Mouse (Mus musculus) leukemia stem cell, adult 10-12 weeks (primary cell): ENCODE measurements around the gene Gimap4. TPM values are rescaled to one million over a fixed set of nuclear protein-coding genes. Genes with fewer than 3 reads are reported as not detected.

Source experiments
- polyA plus RNA-seq: library from polyadenylated mRNA; stranded (reverse); fragments of >175 nt; gene quantifications from 2 replicates; pipeline ENCODE4 v1.2.3, GENCODE M21; 2012; ENCODE audit warnings: low replicate concordance

Gene Gimap4
- 1.3 and 5.0 TPM in 2 replicates for polyA plus RNA-seq

GRCm38 (mm10) chr6:48684319-48684718 is at the start of gene Gimap4:
Gene Gimap4, plus strand, starts transcription at chr6:48684549.

GRCm38 (mm10) chr6:48646995-48647394 is 37.4 kb upstream of the Gimap4 start, which contains the start of gene Gimap8:
Gene Gimap8, plus strand, starts transcription at chr6:48647234.

GRCm38 (mm10) chr6:48675931-48676859 is 8.2 kb upstream of the Gimap4 start, which contains the start of gene Gimap9:
Gene Gimap9, plus strand, starts transcription at chr6:48676129.

GRCm38 (mm10) chr6:48718455-48718854 is 34.1 kb downstream of the Gimap4 start, which contains the start of the genes Gm28053 and Gimap7:
Gene Gm28053, plus strand, starts transcription at chr6:48718607.
Gene Gimap7, plus strand, starts transcription at chr6:48718621.

GRCm38 (mm10) chr6:48738961-48739779 is 54.8 kb downstream of the Gimap4 start, which contains the start of gene Gimap1:
Gene Gimap1, plus strand, starts transcription at chr6:48739054.

Other genes starting within 250 kb of the Gimap4 start
- 5.6 and 7.6 TPM in 2 replicates for gene Zfp467, start 238.7 kb upstream of the Gimap4 start, polyA plus RNA-seq
- 0.26 and 0.44 TPM in 2 replicates for gene Sspo, start 236.3 kb upstream of the Gimap4 start, polyA plus RNA-seq
- 0.25 and 3.8 TPM in 2 replicates for gene Atp6v0e2, start 146.9 kb upstream of the Gimap4 start, polyA plus RNA-seq
- gene Lrrc61, start 129.8 kb upstream of the Gimap4 start, polyA plus RNA-seq = 9.1 and 11.2 TPM in 2 replicates
- 1.4 TPM in 1 of 2 replicates, not detected in the other for gene Rarres2, start 111.8 kb upstream of the Gimap4 start, polyA plus RNA-seq
- not detected in 2 replicates for gene Gm45021, start 94.9 kb upstream of the Gimap4 start, polyA plus RNA-seq
- 10.0 TPM in 2 replicates for gene Repin1, start 90.7 kb upstream of the Gimap4 start, polyA plus RNA-seq
- 1.0 TPM in 1 of 2 replicates, not detected in the other for gene Gm44965, start 90.6 kb upstream of the Gimap4 start, polyA plus RNA-seq
- gene Zfp775, start 82.5 kb upstream of the Gimap4 start, polyA plus RNA-seq = 1.2 and 1.5 TPM in 2 replicates
- gene AI854703, start 57.8 kb upstream of the Gimap4 start, polyA plus RNA-seq = 0.20 and 0.59 TPM in 2 replicates
- 3.2 and 4.2 TPM in 2 replicates for gene Gimap8, start 37.3 kb upstream of the Gimap4 start, polyA plus RNA-seq
- 0.52 TPM in 1 of 2 replicates, not detected in the other for gene Gimap9, start 8.4 kb upstream of the Gimap4 start, polyA plus RNA-seq
- gene Gimap6, start 23.7 kb downstream of the Gimap4 start, polyA plus RNA-seq = 4.5 and 8.3 TPM in 2 replicates
- not detected in 2 replicates for gene Gm28053, start 34.1 kb downstream of the Gimap4 start, polyA plus RNA-seq
- 0.37 and 2.0 TPM in 2 replicates for gene Gimap7, start 34.1 kb downstream of the Gimap4 start, polyA plus RNA-seq
- gene Gimap1, start 54.5 kb downstream of the Gimap4 start, polyA plus RNA-seq = 14.6 and 21.6 TPM in 2 replicates
- 4.7 and 19.6 TPM in 2 replicates for gene Gimap5, start 61.6 kb downstream of the Gimap4 start, polyA plus RNA-seq
- 24.2 and 84.0 TPM in 2 replicates for gene Gimap3, start 86.3 kb downstream of the Gimap4 start, polyA plus RNA-seq
- gene Tmem176a, start 156.4 kb downstream of the Gimap4 start, polyA plus RNA-seq = 6.4 and 44.5 TPM in 2 replicates
- 2.3 and 12.0 TPM in 2 replicates for gene Tmem176b, start 156.9 kb downstream of the Gimap4 start, polyA plus RNA-seq
- not detected in 2 replicates for gene Aoc1, start 188.3 kb downstream of the Gimap4 start, polyA plus RNA-seq
- not detected in 2 replicates for gene 1600015I10Rik, start 245.3 kb downstream of the Gimap4 start, polyA plus RNA-seq